Mouse (Mus musculus) heart, adult 2 months (tissue): ENCODE results near the gene Ubtd2.

Experiments
- CTCF ChIP-seq: fragments of 200-600 bp; IDR thresholded peaks from 2 replicates; pipeline ENCODE4 v1.8.1; 2022; ENCODE audit warnings: antibody characterized with exemption, mild to moderate bottlenecking, moderate library complexity
- EP300 ChIP-seq: fragments of 200-500 bp; IDR thresholded peaks from 2 replicates; pipeline ENCODE4 v1.6.1; 2011; ENCODE audit warnings: low read depth, low read length, control low read depth; ENCODE audit not compliant: insufficient read depth
- POLR2A ChIP-seq: fragments of 200-500 bp; IDR thresholded peaks from 2 replicates; pipeline ENCODE4 v1.6.1; 2011; ENCODE audit warnings: mild to moderate bottlenecking, low read depth, low read length, control low read depth; ENCODE audit not compliant: insufficient read depth

- no peak for TF ChIP-seq CTCF
- TF ChIP-seq EP300 = no peak
- TF ChIP-seq POLR2A = no peak
Measured at GRCm38 (mm10) chr11:32464282-32464681, 9.1 kb downstream of the Ubtd2 start.
